Comparison of ENCODE assay signal across 9 mouse cellular contexts in genomic region chr10:56338851-56339489, GRCm38 (mm10). TPM values are rescaled to one million over a fixed set of nuclear protein-coding genes. Genes with fewer than 3 reads are reported as not detected.
DNase-seq lines count a peak whose midpoint lies in the region; ATAC-seq and TF ChIP-seq lines count a peak whose summit lies in the region.
"Had no signal": no experiment of that assay in that cellular context is flagged by ENCODE, and none has a peak within 500 bp of the region (broad histone marks: within the 10 kb centered on the region; RNA-seq: fewer than 3 reads in every experiment).

No protein-coding gene starts in this region.

- H3K27me3 ChIP-seq in forebrain, embryonic 15.5 days, result no peaks in the 10 kb centered on the region
- H3K27me3 ChIP-seq in lung, embryonic 14.5 days (ENCODE audit: insufficient read depth, low read length), result no peaks in the 10 kb centered on the region
- H3K27me3 ChIP-seq: liver, embryonic 15.5 days had no signal

- no peaks in the 10 kb centered on the region for H3K4me1 ChIP-seq in ES-E14 (ENCODE audit: control insufficient read depth in 2 of 2, insufficient read depth in 2 of 2, low read length in 2 of 2, poor library complexity in 1 of 2)
- H3K4me1 ChIP-seq in forebrain, embryonic 15.5 days, result no peaks in the 10 kb centered on the region
- no peaks in the 10 kb centered on the region for H3K4me1 ChIP-seq in lung, embryonic 14.5 days (ENCODE audit: insufficient read depth)
- H3K4me1 ChIP-seq: liver, embryonic 15.5 days had no signal

- H3K4me2 ChIP-seq in forebrain, embryonic 15.5 days (replicated peaks), result no peak overlapping the region
- H3K4me2 ChIP-seq in lung, embryonic 14.5 days, result no peak overlapping the region
- H3K4me2 ChIP-seq: liver, embryonic 15.5 days had no signal

- DNase-seq in ES-E14 (ENCODE audit: low read depth, low spot score), result peak; percentile 63
- DNase-seq in layer of hippocampus, adult 2 months (ENCODE audit: low spot score in 2 of 2), result peak; percentile 76 to 90
- peak; percentile 91 for DNase-seq in lung, embryonic 14.5 days
- peak; percentile 65 for DNase-seq in ovary, postnatal 10 days (ENCODE audit: low spot score)
- peak; percentile 36 to 81 for DNase-seq in thymus, postnatal 10 days (ENCODE audit: low spot score in 2 of 2)

- no peak overlapping the region for H3K9ac ChIP-seq in ES-E14 (ENCODE audit: insufficient read depth, low read depth, low read length, poor library complexity, severe bottlenecking)
- no peak overlapping the region for H3K9ac ChIP-seq in forebrain, embryonic 15.5 days (replicated peaks)
- no peak overlapping the region for H3K9ac ChIP-seq in lung, embryonic 14.5 days
- H3K9ac ChIP-seq: liver, embryonic 15.5 days had no signal

- H3K36me3 ChIP-seq in ES-E14 (ENCODE audit: control insufficient read depth, insufficient read depth, low read length, poor library complexity, severe bottlenecking), result no peaks in the 10 kb centered on the region
- H3K36me3 ChIP-seq in forebrain, embryonic 15.5 days, result no peaks in the 10 kb centered on the region
- H3K36me3 ChIP-seq in lung, embryonic 14.5 days (ENCODE audit: insufficient read depth), result no peaks in the 10 kb centered on the region
- H3K36me3 ChIP-seq: liver, embryonic 15.5 days had no signal

- in situ Hi-C loops in ES-E14 (cut with MboI; ENCODE audit: low sequenced_read_pairs in 2 of 2, unreplicated experiment in 2 of 2), result no loop called here

- peak; percentile 82 for ATAC-seq in cerebellum, adult (ENCODE audit: insufficient number of reproducible peaks, low FRiP score, low TSS enrichment)
- ATAC-seq in forebrain, embryonic 15.5 days (replicated peaks), result peak; percentile 94
- ATAC-seq in hematopoietic stem cell, adult 5-6 weeks (replicated peaks in 1 of 2; ENCODE audit: insufficient read depth in 1 of 2, low FRiP score in 2 of 2, low TSS enrichment in 1 of 2, low read depth in 1 of 2, poor library complexity in 2 of 2, severe bottlenecking in 2 of 2), result peak; percentile 97 to 99
- peak; percentile 92 for ATAC-seq in lung, embryonic 14.5 days (ENCODE audit: insufficient read depth)

- peak; percentile 100 for TF ChIP-seq CTCF in layer of hippocampus, adult 2 months (conservative IDR thresholded peaks at IDR 0.05)
- peak; percentile 97 for TF ChIP-seq CTCF in lung, embryonic 14.5 days (IDR thresholded peaks at IDR 0.05; ENCODE audit: low read depth)

- no peak overlapping the region for H3K4me3 ChIP-seq in ES-E14 (ENCODE audit: insufficient read depth in 1 of 2, low read depth in 1 of 2, low read length in 2 of 2, poor library complexity in 1 of 2, severe bottlenecking in 1 of 2)
- H3K4me3 ChIP-seq in forebrain, embryonic 15.5 days, result no peak overlapping the region
- H3K4me3 ChIP-seq in layer of hippocampus, adult 2 months, result no peak overlapping the region
- H3K4me3 ChIP-seq in lung, embryonic 14.5 days (ENCODE audit: low read depth, low read length), result no peak overlapping the region
- H3K4me3 ChIP-seq: liver, embryonic 15.5 days had no signal

- H3K9me3 ChIP-seq in ES-E14 (ENCODE audit: control insufficient read depth, insufficient read depth, low read depth, low read length), result no peaks in the 10 kb centered on the region
- no peaks in the 10 kb centered on the region for H3K9me3 ChIP-seq in forebrain, embryonic 15.5 days
- no peaks in the 10 kb centered on the region for H3K9me3 ChIP-seq in lung, embryonic 14.5 days (ENCODE audit: low read depth, low read length)
- H3K9me3 ChIP-seq: liver, embryonic 15.5 days had no signal

- WGBS in forebrain, embryonic 15.5 days, result 50% methylated on average over 6 of the region's 6 CpGs
- WGBS in lung, embryonic 14.5 days, result 45% methylated on average over 6 of the region's 6 CpGs

- no peak overlapping the region for H3K27ac ChIP-seq in ES-E14 (ENCODE audit: insufficient read depth, low read depth, low read length, poor library complexity, severe bottlenecking)
- no peak overlapping the region for H3K27ac ChIP-seq in forebrain, embryonic 15.5 days (replicated peaks)
- H3K27ac ChIP-seq in layer of hippocampus, adult 2 months, result no peak overlapping the region
- no peak overlapping the region for H3K27ac ChIP-seq in lung, embryonic 14.5 days (ENCODE audit: low read depth)
- H3K27ac ChIP-seq: liver, embryonic 15.5 days had no signal

TF ChIP-seq in ES-E14, 5 proteins besides CTCF, POLR2A, EP300 and RAD21:
- TF ChIP-seq ZNF384 (IDR thresholded peaks at IDR 0.05; ENCODE audit: low read depth, low read length), result no peak
- no peak for TF ChIP-seq CHD2 (IDR thresholded peaks at IDR 0.05; ENCODE audit: low read depth, low read length)
- TF ChIP-seq ZC3H11A (IDR thresholded peaks at IDR 0.05; ENCODE audit: borderline replicate concordance, low read depth, low read length), result peak; percentile 96

RNA-seq across cellular contexts. Expression of gene Gja1, which starts 38.2 kb away (rescaled TPM):
- 156 and 171 TPM in 2 replicates for total RNA-seq in ES-E14 (2012; rRNA removed)
- 71.5 and 77.7 TPM in 2 replicates for polyA plus RNA-seq in forebrain, embryonic 15.5 days (2015; fragmentation: Nextera tagmentation; extraction: Ambion mirVana)
- total RNA-seq in hematopoietic stem cell, adult 5-6 weeks (2017), result 5.1 and 10.8 TPM in 2 replicates
- 100 to 1,000 TPM; 264 to 269 TPM for total RNA-seq in layer of hippocampus, adult 2 months (2021)
- 114 and 118 TPM in 2 replicates for polyA plus RNA-seq in lung, embryonic 14.5 days (2014; fragmentation: Nextera tagmentation; extraction: Ambion mirVana)

Comparison
In these comparisons a context has a peak if more than half of its experiments do, and no peak if none do; other contexts are left out.
1. RNA of gene Gja1, which starts 38.2 kb away (total RNA-seq): 264 to 269 TPM in layer of hippocampus, adult 2 months and 156 to 171 TPM in ES-E14; 5.1 to 10.8 TPM in hematopoietic stem cell, adult 5-6 weeks; every median in the first group is over 10 times any median in the second.
2. Peak in every context shown above with its lines, with median percentiles within 50 percentile points of each other: DNase-seq and ATAC-seq.